In genomic region chr11:110789537-110789936, GRCm38 (mm10) we compare ENCODE assay signal across 12 mouse cellular contexts.
"Had no signal": no experiment of that assay in that cellular context is flagged by ENCODE, and none has a peak within 500 bp of the region (broad histone marks: within the 10 kb centered on the region; RNA-seq: fewer than 3 reads in every experiment).

No protein-coding gene starts in this region.

- H3K9ac ChIP-seq: liver, embryonic 15.5 days; midbrain, embryonic 15.5 days; neural tube, embryonic 12.5 days had no signal

- H3K9me3 ChIP-seq: limb, embryonic 10.5 days; liver, embryonic 15.5 days; midbrain, embryonic 15.5 days; neural tube, embryonic 12.5 days had no signal

- H3K4me2 ChIP-seq: liver, embryonic 11.5 days; liver, embryonic 15.5 days; midbrain, embryonic 11.5 days; midbrain, embryonic 15.5 days; neural tube, embryonic 12.5 days had no signal

- H3K4me1 ChIP-seq: limb, embryonic 10.5 days; liver, embryonic 15.5 days; megakaryocyte, embryonic 14.5 days; midbrain, embryonic 15.5 days; neural tube, embryonic 12.5 days had no signal

- DNase-seq: kidney, adult 2 months; kidney, postnatal 14 days; thymus, postnatal 4 days had no signal

- H3K36me3 ChIP-seq: limb, embryonic 10.5 days; liver, embryonic 15.5 days; midbrain, embryonic 15.5 days; neural tube, embryonic 12.5 days had no signal

- H3K4me3 ChIP-seq: limb, embryonic 10.5 days; liver, embryonic 15.5 days; megakaryocyte, embryonic 14.5 days; midbrain, embryonic 15.5 days; neural tube, embryonic 12.5 days had no signal

- H3K27ac ChIP-seq: hindbrain, postnatal 0 days; limb, embryonic 10.5 days; liver, embryonic 15.5 days; macrophage; midbrain, embryonic 15.5 days; neural tube, embryonic 12.5 days had no signal

- ATAC-seq: hindbrain, postnatal 0 days; midbrain, embryonic 15.5 days had no signal

- H3K27me3 ChIP-seq: liver, embryonic 15.5 days; megakaryocyte, embryonic 14.5 days; midbrain, embryonic 15.5 days; neural tube, embryonic 12.5 days had no signal
